Mouse (Mus musculus) erythroblast, embryonic 14.5 days (primary cell): ENCODE data around the gene Egln1.

Experiments
- GATA1 ChIP-seq: IDR thresholded peaks from 2 replicates; pipeline ENCODE4 v1.6.1; 2012; ENCODE audit warnings: low read length, inconsistent platforms, mixed read lengths
- TAL1 ChIP-seq: IDR thresholded peaks from 3 replicates; pipeline ENCODE4 v1.6.1; 2012; ENCODE audit warnings: low read length, inconsistent platforms, mixed read lengths

DNA sequence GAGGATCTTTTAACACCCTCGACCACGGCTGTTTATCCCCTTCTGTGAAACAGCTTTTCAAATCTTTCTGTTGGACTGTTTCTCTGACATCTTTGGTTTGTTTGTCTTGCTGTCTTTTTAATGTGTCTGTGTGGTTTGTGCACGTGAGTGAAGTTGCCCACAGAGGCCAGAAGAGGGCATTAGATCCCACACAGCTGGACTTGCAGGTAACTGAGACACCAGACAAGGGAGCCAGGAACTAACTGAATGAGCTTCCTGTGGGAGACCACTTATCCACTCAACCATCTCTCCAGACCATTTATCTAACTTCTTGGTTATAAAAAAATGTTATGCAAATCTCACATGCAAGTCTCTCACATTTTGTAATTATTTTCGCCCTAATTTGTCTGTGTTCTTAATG, 18.5 kb downstream of the Egln1 start:
- TF ChIP-seq GATA1 (no peak), TAL1 (no peak)
